In genomic region chr13:56108849-56109519, GRCm38 (mm10) we compare ENCODE assay signal across 12 mouse cellular contexts. TPM values are rescaled to one million over a fixed set of nuclear protein-coding genes. Genes with fewer than 3 reads are reported as not detected.
DNase-seq lines count a peak whose midpoint lies in the region; ATAC-seq and TF ChIP-seq lines count a peak whose summit lies in the region.
"Had no signal": no experiment of that assay in that cellular context is flagged by ENCODE, and none has a peak within 500 bp of the region (broad histone marks: within the 10 kb centered on the region; RNA-seq: fewer than 3 reads in every experiment).

No protein-coding gene starts in this region.

- peaks cover 15% of the 10 kb centered on the region for H3K36me3 ChIP-seq in heart, postnatal 0 days (replicated peaks; ENCODE audit: control insufficient read depth, insufficient read depth, low read length)
- H3K36me3 ChIP-seq in embryonic facial prominence, embryonic 13.5 days, result peaks cover 33% of the 10 kb centered on the region

- H3K4me1 ChIP-seq in heart, postnatal 0 days (ENCODE audit: control insufficient read depth, insufficient read depth), result peaks cover 66% of the 10 kb centered on the region
- H3K4me1 ChIP-seq in embryonic facial prominence, embryonic 13.5 days, result peaks cover 74% of the 10 kb centered on the region

- no peak overlapping the region for H3K9ac ChIP-seq in heart, postnatal 0 days (replicated peaks; ENCODE audit: low read depth, low read length)
- no peak overlapping the region for H3K9ac ChIP-seq in embryonic facial prominence, embryonic 13.5 days

- H3K4me3 ChIP-seq in heart, postnatal 0 days (ENCODE audit: low read depth, low read length), result no peak overlapping the region
- no peak overlapping the region for H3K4me3 ChIP-seq in embryonic facial prominence, embryonic 13.5 days
- H3K4me3 ChIP-seq: erythroblast, embryonic 14.5 days had no signal

- H3K27ac ChIP-seq in heart, postnatal 0 days (ENCODE audit: low read depth), result peak overlapping the region; percentile 59; the same call in 1 of the 2 replicates
- peak overlapping the region; percentile 5; the same call in 1 of the 2 replicates for H3K27ac ChIP-seq in embryonic facial prominence, embryonic 13.5 days

- TF ChIP-seq CTCF in heart, postnatal 0 days (IDR thresholded peaks at IDR 0.05; ENCODE audit: low read depth), result no peak

- WGBS in heart, postnatal 0 days, result 40% methylated on average over 17 of the region's 17 CpGs
- WGBS in embryonic facial prominence, embryonic 13.5 days, result 74% methylated on average over 17 of the region's 17 CpGs

- no peaks in the 10 kb centered on the region for H3K27me3 ChIP-seq in heart, postnatal 0 days (ENCODE audit: control insufficient read depth, insufficient read depth, low read length)
- H3K27me3 ChIP-seq in embryonic facial prominence, embryonic 13.5 days, result no peaks in the 10 kb centered on the region

- H3K4me2 ChIP-seq in heart, postnatal 0 days (ENCODE audit: low read depth, low read length), result no peak overlapping the region
- no peak overlapping the region for H3K4me2 ChIP-seq in embryonic facial prominence, embryonic 13.5 days

- no peak for TF ChIP-seq EP300 in heart, postnatal 0 days (IDR thresholded peaks at IDR 0.05; ENCODE audit: low read depth)

- DNase-seq in heart, postnatal 0 days (ENCODE audit: low spot score), result no peak
- no peak for DNase-seq in heart, adult 9 months (ENCODE audit: low spot score in 2 of 2)
- DNase-seq in ES-CJ7 (ENCODE audit: low read depth, low spot score), result peak; percentile 59
- peak; percentile 33 for DNase-seq in mesoderm, embryonic 11.5 days (ENCODE audit: low read depth, low spot score)
- DNase-seq in thymus, postnatal 36 days, result no peak
- DNase-seq in adrenal gland, adult 2 months, result no peak
- DNase-seq: adrenal gland, postnatal 10 days; cerebellum, adult 2 months; kidney, adult 18-20 months had no signal

- H3K9me3 ChIP-seq in heart, postnatal 0 days (replicated peaks; ENCODE audit: control insufficient read depth, low read length), result no peaks in the 10 kb centered on the region
- no peaks in the 10 kb centered on the region for H3K9me3 ChIP-seq in embryonic facial prominence, embryonic 13.5 days

- ATAC-seq in heart, postnatal 0 days (ENCODE audit: insufficient read depth, low read depth), result no peak
- no peak for ATAC-seq in embryonic facial prominence, embryonic 13.5 days (ENCODE audit: insufficient number of reproducible peaks, insufficient read depth, low FRiP score, low TSS enrichment, low read depth)
- no peak for ATAC-seq in megakaryocyte progenitor cell, adult 5-6 weeks (replicated peaks; ENCODE audit: poor library complexity)

RNA-seq across cellular contexts. Expression of gene H2afy, which starts 27.2 kb away (rescaled TPM):
- total RNA-seq in heart, postnatal 0 days (2014; rRNA removed; ENCODE audit: low replicate concordance), result 45.0 and 93.1 TPM in 2 replicates
- polyA plus RNA-seq in heart, postnatal 0 days (2015; fragmentation: Nextera tagmentation; extraction: Ambion mirVana), result 61.7 and 62.0 TPM in 2 replicates
- 338 and 383 TPM in 2 replicates for polyA plus RNA-seq in embryonic facial prominence, embryonic 13.5 days (2015; fragmentation: Nextera tagmentation; extraction: Ambion mirVana)
- total RNA-seq in adrenal gland, adult 2 months (2021), result 100 to 1,000 TPM; 123 to 138 TPM
- 127 and 140 TPM in 2 replicates for polyA plus RNA-seq in adrenal gland, adult 2 months (2012; rRNA removed)
- 720 and 754 TPM in 2 replicates for total RNA-seq in megakaryocyte progenitor cell, adult 5-6 weeks (2015)
- total RNA-seq in megakaryocyte progenitor cell, adult 5-6 weeks (2017), result 1,515 and 1,537 TPM in 2 replicates

Comparison
In these comparisons a context has a peak if more than half of its experiments do, and no peak if none do; other contexts are left out.
1. DNase-seq: peak in ES-CJ7 (single experiment) and mesoderm, embryonic 11.5 days (single experiment); none in heart, postnatal 0 days (single experiment), heart, adult 9 months (0 of 2), thymus, postnatal 36 days (0 of 2) and adrenal gland, adult 2 months (single experiment).